Mouse (Mus musculus) brain, embryonic 14.5 days (tissue): Measurements from ENCODE around the gene Obox8.

Experiments used
- CTCF ChIP-seq: fragments of 200-500 bp; IDR thresholded peaks from 2 replicates; pipeline ENCODE4 v1.5.1; 2012; ENCODE audit warnings: inconsistent platforms, mild to moderate bottlenecking, moderate library complexity, borderline replicate concordance; ENCODE audit not compliant: insufficient read depth, insufficient read length; ENCODE audit errors: extremely low read depth
- POLR2A ChIP-seq: fragments of 200-500 bp; IDR thresholded peaks from 2 replicates; pipeline ENCODE4 v1.6.1; 2012; ENCODE audit warnings: mild to moderate bottlenecking, inconsistent platforms, borderline replicate concordance; ENCODE audit not compliant: poor library complexity, insufficient read depth, insufficient read length, severe bottlenecking; ENCODE audit errors: extremely low read depth

- TF ChIP-seq CTCF (peak; percentile 42; the same call in 1 of the 2 replicates), POLR2A (no peak)
These were observed 16.1 kb downstream of the Obox8 start for GRCm38 (mm10) chr7:14317209-14317608.
